Mouse (Mus musculus) testis, adult 2 months (tissue): ENCODE measurements around the gene Tnni2.

Experiments used
- CTCF ChIP-seq: fragments of 200-500 bp; IDR thresholded peaks from 2 replicates; pipeline ENCODE4 v1.5.1; 2012; ENCODE audit warnings: low read depth, mild to moderate bottlenecking, inconsistent platforms, low read length, moderate library complexity; ENCODE audit not compliant: control insufficient read depth, insufficient read depth, insufficient replicate concordance
- POLR2A ChIP-seq: fragments of 200-500 bp; IDR thresholded peaks from 2 replicates; pipeline ENCODE4 v1.6.1; 2012; ENCODE audit warnings: low read depth, mild to moderate bottlenecking, inconsistent platforms, low read length, moderate library complexity; ENCODE audit not compliant: control insufficient read depth

DNA sequence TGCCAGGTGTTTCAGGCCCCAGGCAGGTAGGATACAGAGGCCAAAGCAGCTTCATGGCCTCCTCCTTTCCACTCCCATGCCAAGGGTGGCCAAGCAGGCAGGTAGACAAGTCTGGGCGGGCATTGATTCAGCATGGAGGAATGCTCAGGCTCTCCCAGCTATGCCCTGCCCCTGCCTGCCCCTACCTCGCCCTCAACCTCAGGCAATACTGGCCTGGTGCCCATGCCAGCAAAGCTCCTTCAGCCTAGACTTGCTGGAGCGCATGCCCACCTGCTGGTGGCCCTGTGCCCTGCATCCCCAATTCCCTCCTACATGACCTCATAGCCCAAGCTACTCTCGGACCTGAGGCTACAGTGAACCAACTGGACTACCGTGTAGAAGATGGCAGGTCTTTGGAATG lies 4.3 kb upstream of the Tnni2 start:
- TF ChIP-seq CTCF (peak; percentile 19; the same call in 1 of the 2 replicates), POLR2A (no peak)
